Comparison of ENCODE assay signal across 12 mouse cellular contexts in the genomic region with DNA sequence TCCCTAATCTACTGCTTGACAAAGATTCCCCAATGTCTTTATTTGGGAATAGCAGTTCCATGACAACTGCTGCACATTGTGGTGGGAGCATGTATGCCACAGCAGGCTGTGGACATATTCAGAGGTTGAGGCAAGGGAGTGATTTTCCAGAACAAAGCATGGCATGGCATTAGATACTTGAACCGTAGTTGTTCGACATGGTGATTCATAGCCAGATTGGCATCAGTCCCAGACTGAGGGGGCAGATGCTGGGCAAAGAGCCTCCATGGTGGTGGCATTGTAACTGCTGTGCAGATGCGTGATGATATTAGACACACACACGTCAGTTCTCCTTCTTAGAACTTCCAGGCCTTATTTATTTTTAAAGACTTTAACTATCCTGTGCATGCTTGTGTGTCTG.
A peak's percentile ranks its signal among the peaks of the same experiment; 100 is the strongest.
DNase-seq lines count a peak whose midpoint lies in the region; TF ChIP-seq lines count a peak whose summit lies in the region.
"Had no signal": no experiment of that assay in that cellular context is flagged by ENCODE, and none has a peak within 500 bp of the region (broad histone marks: within the 10 kb centered on the region; RNA-seq: fewer than 3 reads in every experiment).

No protein-coding gene starts in this region.

- H3K79me2 ChIP-seq in C2C12 (ENCODE audit: control insufficient read depth, insufficient read depth): no peaks in the 10 kb centered on the region

- no peaks in the 10 kb centered on the region for H3K27me3 ChIP-seq in C2C12 (ENCODE audit: control insufficient read depth, insufficient read depth, insufficient read length)

- no peaks in the 10 kb centered on the region for H3K36me3 ChIP-seq in C2C12 (ENCODE audit: control insufficient read depth, insufficient read depth)

- no peaks in the 10 kb centered on the region for H3K79me3 ChIP-seq in C2C12 (ENCODE audit: low read depth)

- H3K4me3 ChIP-seq in C2C12 (ENCODE audit: insufficient read depth, poor library complexity, severe bottlenecking): no peak overlapping the region
- H3K4me3 ChIP-seq: hindbrain, embryonic 10.5 days had no signal

- no peak for TF ChIP-seq CTCF in C2C12 (IDR thresholded peaks at IDR 0.05; ENCODE audit: control insufficient read depth, insufficient read depth, insufficient read length)

- intact Hi-C loops in gastrocnemius, postnatal 14 days (cut with DNase I; ENCODE audit: low total_unique reads): no loop called here

- H3ac ChIP-seq in C2C12 (ENCODE audit: control insufficient read depth, insufficient read length, low read depth): no peak overlapping the region

- peak; percentile 9 for DNase-seq in gastrocnemius, postnatal 25 days
- no peak for DNase-seq in gastrocnemius, adult 8-10 months (ENCODE audit: low spot score in 2 of 2)
- peak; percentile 76 for DNase-seq in adrenal gland, adult 8-10 months
- peak; percentile 28 to 29 for DNase-seq in layer of hippocampus, postnatal 10 days (ENCODE audit: low spot score in 2 of 2)
- no peak for DNase-seq in urinary bladder, postnatal 25 days (ENCODE audit: low spot score)
- no peak for DNase-seq in gastrocnemius, postnatal 14 days
- DNase-seq in T-cell, adult 2 months (ENCODE audit: low spot score): no peak
- DNase-seq: gastrocnemius, postnatal 36 days; lung, adult 2 months; thymus, adult 2 months had no signal

TF ChIP-seq in C2C12, 6 proteins besides CTCF, POLR2A, EP300 and RAD21:
- no peak for TF ChIP-seq MYOG (IDR thresholded peaks at IDR 0.05; ENCODE audit: control insufficient read depth, extremely low read depth, insufficient read length)
- peak; percentile 81 for TF ChIP-seq MAX (IDR thresholded peaks at IDR 0.05)
- TF ChIP-seq CEBPB (IDR thresholded peaks at IDR 0.05; ENCODE audit: low read depth): no peak
- TF ChIP-seq FOSL1 (IDR thresholded peaks at IDR 0.05; ENCODE audit: insufficient read depth, low read length, poor library complexity, severe bottlenecking): no peak
- TF ChIP-seq USF1 (IDR thresholded peaks at IDR 0.05; ENCODE audit: low read depth): no peak
- peak; percentile 51 for TF ChIP-seq MYOD1 (IDR thresholded peaks at IDR 0.05; ENCODE audit: control insufficient read depth, insufficient read length, low read depth)

Comparison
In these comparisons a context has a peak if more than half of its experiments do, and no peak if none do; other contexts are left out.
1. DNase-seq: peak in gastrocnemius, postnatal 25 days (single experiment), adrenal gland, adult 8-10 months (single experiment) and layer of hippocampus, postnatal 10 days (2 of 2); none in gastrocnemius, adult 8-10 months (0 of 2), urinary bladder, postnatal 25 days (single experiment), gastrocnemius, postnatal 14 days (single experiment) and T-cell, adult 2 months (single experiment).